Mouse (Mus musculus) kidney, embryonic 14.5 days (tissue): ENCODE measurements around the gene Mdk. TPM values are rescaled to one million over a fixed set of nuclear protein-coding genes. Genes with fewer than 3 reads are reported as not detected.

Experiments
- ATAC-seq: fragments of 200-750 bp; cut with Nextera tagmentation; 2 replicates; pipeline ENCODE4 v1.8.0; 2017; ENCODE audit warnings: moderate number of reproducible peaks, mild to moderate bottlenecking, moderate TSS enrichment, moderate library complexity; ENCODE audit not compliant: low FRiP score, low TSS enrichment
- H3K27ac ChIP-seq: fragments of 300-500 bp; sonication (generic); 2 replicates; pipeline ENCODE4 v1.5.1; 2014; ENCODE audit warnings: low read depth, mild to moderate bottlenecking, low read length, moderate library complexity, mixed read lengths
- H3K27me3 ChIP-seq: fragments of 300-500 bp; sonication (generic); 2 replicates; pipeline ENCODE4 v1.6.1; 2014; ENCODE audit warnings: mild to moderate bottlenecking, low read length; ENCODE audit not compliant: control insufficient read depth, insufficient read depth
- H3K36me3 ChIP-seq: fragments of 300-500 bp; sonication (generic); 2 replicates; pipeline ENCODE4 v1.6.1; 2014; ENCODE audit warnings: low read length, mixed read lengths; ENCODE audit not compliant: control insufficient read depth, insufficient read depth
- H3K4me1 ChIP-seq: fragments of 300-500 bp; sonication (generic); 2 replicates; pipeline ENCODE4 v1.6.1; 2014; ENCODE audit warnings: low read length, mixed read lengths; ENCODE audit not compliant: control insufficient read depth, insufficient read depth
- H3K4me2 ChIP-seq: fragments of 300-500 bp; sonication (generic); replicated peaks from 2 replicates; pipeline ENCODE4 v1.6.1; 2014; ENCODE audit warnings: low read depth, mild to moderate bottlenecking, low read length
- H3K4me3 ChIP-seq: fragments of 300-500 bp; sonication (generic); 2 replicates; pipeline ENCODE4 v1.5.1; 2014; ENCODE audit warnings: mild to moderate bottlenecking, low read length
- H3K9ac ChIP-seq: fragments of 300-500 bp; sonication (generic); 2 replicates; pipeline ENCODE4 v1.6.1; 2014; ENCODE audit warnings: low read depth, mild to moderate bottlenecking, low read length, moderate library complexity
- H3K9me3 ChIP-seq: fragments of 300-500 bp; sonication (generic); 2 replicates; pipeline ENCODE4 v1.6.1; 2016; ENCODE audit warnings: low read length; ENCODE audit not compliant: control insufficient read depth
- WGBS: fragments of 180-500 bp; shearing (Covaris S2); extraction: QIAGEN DNeasy Blood & Tissue Kit; methylation state at CpG from one replicate; pipeline ENCODE4 v1.1.7; 2014; 5-methylcytosine and 5-hydroxymethylcytosine counted together
- polyA plus RNA-seq: library from polyadenylated mRNA; unstranded; fragments of >200 nt; fragmentation: Nextera tagmentation; extraction: Ambion mirVana; gene quantifications from 2 replicates; pipeline ENCODE4 v1.2.1, GENCODE M21; 2014

The Mdk gene
- polyA plus RNA-seq, 1 experiment from 2014 or later, result 1,361 TPM

DNA sequence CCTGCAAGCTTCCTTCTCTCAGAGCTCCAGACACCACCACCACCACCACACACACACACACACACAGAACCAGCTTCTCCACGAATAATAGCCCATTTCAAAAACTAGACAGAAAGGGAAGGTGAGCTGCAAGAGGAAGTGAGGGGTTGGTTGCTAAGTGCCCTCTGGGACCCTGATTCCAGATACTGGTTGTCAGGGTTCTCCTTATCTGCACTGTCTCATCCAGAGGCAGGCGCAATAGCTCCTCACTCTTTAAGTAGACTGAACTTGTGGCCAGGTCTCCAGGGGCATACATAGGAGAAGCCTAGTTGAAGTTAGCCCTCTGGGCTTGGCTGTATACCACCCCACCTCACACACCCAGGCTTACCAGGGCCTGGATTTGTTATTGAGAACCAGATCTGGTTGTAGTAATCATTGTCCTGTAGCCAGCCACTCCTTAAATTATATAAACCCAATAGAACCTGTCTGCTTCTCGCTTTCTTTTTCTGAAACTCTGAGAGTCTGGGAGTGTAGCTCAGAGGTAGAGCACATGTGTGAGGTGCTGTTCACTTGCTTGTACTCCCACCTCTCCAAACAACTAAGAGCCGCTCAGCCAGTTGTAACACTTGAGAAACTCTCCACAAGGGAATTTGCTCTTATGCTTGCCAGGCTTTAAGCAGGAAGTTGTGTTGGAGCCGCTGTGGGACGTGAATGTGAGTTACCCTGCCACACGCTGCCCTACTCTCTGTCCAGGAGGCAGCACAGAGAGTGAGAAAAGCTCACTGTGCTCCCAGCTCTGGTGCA, 18.6 kb downstream of the Mdk start:
- no peak overlapping the region for H3K4me2 ChIP-seq
- no peak overlapping the region for H3K4me3 ChIP-seq
- no peaks in the 10 kb centered on the region for H3K9me3 ChIP-seq
- ATAC-seq, result no peak
- no peak overlapping the region for H3K9ac ChIP-seq
- H3K27ac ChIP-seq, result no peak overlapping the region
- no peaks in the 10 kb centered on the region for H3K27me3 ChIP-seq
- 89% methylated on average over 7 of the region's 7 CpGs for WGBS
- no peaks in the 10 kb centered on the region for H3K4me1 ChIP-seq
- peaks cover 73% of the 10 kb centered on the region for H3K36me3 ChIP-seq

DNA sequence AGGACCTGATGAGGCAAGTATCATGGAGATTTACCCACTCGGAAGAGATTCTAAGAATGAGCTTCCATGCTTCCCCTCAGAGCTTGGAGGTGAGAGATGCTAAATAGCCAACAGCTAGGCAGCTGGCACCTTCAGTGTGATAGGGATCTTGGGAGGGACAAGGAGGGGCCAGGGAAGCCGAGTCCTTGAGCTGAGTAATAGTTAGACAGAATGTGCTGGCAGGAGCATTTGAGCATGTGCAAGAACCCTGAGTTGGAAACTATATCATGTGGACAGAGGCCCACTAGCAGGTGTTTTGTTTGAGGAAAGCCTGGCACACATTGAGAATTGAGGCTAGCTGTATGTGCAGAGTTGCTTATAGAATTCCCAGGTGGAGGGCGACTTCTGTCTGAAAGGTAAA, 19.5 kb downstream of the Mdk start:
- Histone ChIP-seq H3K36me3 (peaks cover 65% of the 10 kb centered on the region), H3K4me3 (no peak overlapping the region), H3K4me1 (no peaks in the 10 kb centered on the region), H3K9me3 (no peaks in the 10 kb centered on the region), H3K27me3 (no peaks in the 10 kb centered on the region), H3K27ac (no peak overlapping the region), H3K4me2 (no peak overlapping the region), H3K9ac (no peak overlapping the region)
- ATAC-seq, result no peak
- WGBS, result 81% methylated on average over 3 of the region's 3 CpGs

DNA sequence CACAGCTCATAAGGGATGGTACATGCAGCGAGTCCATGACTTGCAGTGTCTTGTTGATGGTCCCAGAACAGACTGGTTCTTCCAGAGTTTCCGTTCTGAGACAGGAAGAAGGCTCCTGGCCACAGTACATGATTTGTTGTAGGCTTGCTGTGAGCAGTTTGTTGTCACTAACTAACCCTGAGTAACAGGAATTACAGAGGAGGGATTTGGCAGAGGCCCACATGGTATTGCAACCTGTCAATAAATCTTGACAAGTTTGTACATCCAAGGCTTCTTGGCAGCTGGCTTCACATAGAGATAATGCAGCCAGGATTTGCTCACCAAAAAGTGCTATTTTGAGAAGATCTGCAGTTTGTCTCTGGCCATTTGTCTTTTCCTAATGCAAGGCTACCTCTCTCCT, 26.0 kb downstream of the Mdk start:
- no peak overlapping the region for H3K27ac ChIP-seq
- 88% methylated on average over 2 of the region's 2 CpGs for WGBS
- H3K9me3 ChIP-seq, result no peaks in the 10 kb centered on the region
- H3K4me1 ChIP-seq, result no peaks in the 10 kb centered on the region
- peaks cover 34% of the 10 kb centered on the region for H3K36me3 ChIP-seq
- no peaks in the 10 kb centered on the region for H3K27me3 ChIP-seq
- no peak overlapping the region for H3K4me2 ChIP-seq
- no peak overlapping the region for H3K9ac ChIP-seq
- no peak for ATAC-seq
- H3K4me3 ChIP-seq, result no peak overlapping the region

GRCm38 (mm10) chr2:91904618-91905307, 27.3 kb downstream of the Mdk start:
- no peak for ATAC-seq
- Histone ChIP-seq H3K4me1 (no peaks in the 10 kb centered on the region), H3K9ac (no peak overlapping the region), H3K9me3 (no peaks in the 10 kb centered on the region), H3K36me3 (peaks cover 28% of the 10 kb centered on the region; the same call in 1 of the 2 replicates), H3K4me3 (no peak overlapping the region), H3K27ac (no peak overlapping the region), H3K27me3 (no peaks in the 10 kb centered on the region), H3K4me2 (no peak overlapping the region)
- 81% methylated on average over 5 of the region's 5 CpGs for WGBS

- Histone ChIP-seq H3K4me3 (no peak overlapping the region), H3K9ac (no peak overlapping the region), H3K27ac (no peak overlapping the region), H3K36me3 (peaks cover 19% of the 10 kb centered on the region; the same call in 1 of the 2 replicates), H3K9me3 (no peaks in the 10 kb centered on the region), H3K4me1 (no peaks in the 10 kb centered on the region), H3K4me2 (no peak overlapping the region), H3K27me3 (no peaks in the 10 kb centered on the region)
- ATAC-seq, result no peak
- WGBS, result 89% methylated on average over 3 of the region's 3 CpGs
These were observed 28.7 kb downstream of the Mdk start for GRCm38 (mm10) chr2:91903171-91903925.

GRCm38 (mm10) chr2:91902336-91902735, 29.8 kb downstream of the Mdk start:
- Histone ChIP-seq H3K4me2 (no peak overlapping the region), H3K27ac (no peak overlapping the region), H3K36me3 (peaks cover 24% of the 10 kb centered on the region; the same call in 1 of the 2 replicates), H3K9me3 (no peaks in the 10 kb centered on the region), H3K9ac (no peak overlapping the region), H3K4me1 (no peaks in the 10 kb centered on the region), H3K27me3 (no peaks in the 10 kb centered on the region), H3K4me3 (no peak overlapping the region)
- ATAC-seq, result no peak
- WGBS, result 37% methylated on average over 5 of the region's 5 CpGs

DNA sequence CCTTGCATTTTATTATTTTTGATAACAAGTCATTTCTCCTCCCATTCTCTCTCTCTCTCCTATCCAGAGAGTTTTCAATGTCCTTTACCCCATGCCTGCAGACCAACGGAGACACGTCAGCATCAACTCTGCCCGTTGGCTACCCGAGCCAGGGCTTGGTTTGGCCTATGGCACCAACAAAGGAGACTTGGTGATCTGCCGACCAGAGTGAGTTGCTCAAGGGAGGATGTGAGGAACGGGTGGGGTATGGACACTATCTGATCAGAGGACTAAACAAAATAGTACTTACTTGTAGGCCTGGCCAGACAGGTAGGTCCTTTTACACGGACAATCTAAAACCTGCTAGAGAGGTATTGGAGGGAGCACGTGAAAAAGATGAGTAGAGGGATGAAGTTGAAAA, 31.7 kb downstream of the Mdk start:
- WGBS, result 95% methylated on average over 8 of the region's 8 CpGs
- Histone ChIP-seq H3K4me1 (no peaks in the 10 kb centered on the region), H3K27me3 (no peaks in the 10 kb centered on the region), H3K9ac (no peak overlapping the region), H3K36me3 (peaks cover 22% of the 10 kb centered on the region; the same call in 1 of the 2 replicates), H3K4me3 (no peak overlapping the region), H3K27ac (no peak overlapping the region), H3K9me3 (no peaks in the 10 kb centered on the region), H3K4me2 (no peak overlapping the region)
- ATAC-seq, result no peak

- Histone ChIP-seq H3K4me1 (no peaks in the 10 kb centered on the region), H3K4me2 (no peak overlapping the region), H3K9ac (no peak overlapping the region), H3K9me3 (no peaks in the 10 kb centered on the region), H3K27ac (no peak overlapping the region), H3K4me3 (no peak overlapping the region), H3K27me3 (no peaks in the 10 kb centered on the region), H3K36me3 (peaks cover 17% of the 10 kb centered on the region; the same call in 1 of the 2 replicates)
- 92% methylated on average over 3 of the region's 3 CpGs for WGBS
- no peak for ATAC-seq
These were observed 33.0 kb downstream of the Mdk start for GRCm38 (mm10) chr2:91899141-91899540.

DNA sequence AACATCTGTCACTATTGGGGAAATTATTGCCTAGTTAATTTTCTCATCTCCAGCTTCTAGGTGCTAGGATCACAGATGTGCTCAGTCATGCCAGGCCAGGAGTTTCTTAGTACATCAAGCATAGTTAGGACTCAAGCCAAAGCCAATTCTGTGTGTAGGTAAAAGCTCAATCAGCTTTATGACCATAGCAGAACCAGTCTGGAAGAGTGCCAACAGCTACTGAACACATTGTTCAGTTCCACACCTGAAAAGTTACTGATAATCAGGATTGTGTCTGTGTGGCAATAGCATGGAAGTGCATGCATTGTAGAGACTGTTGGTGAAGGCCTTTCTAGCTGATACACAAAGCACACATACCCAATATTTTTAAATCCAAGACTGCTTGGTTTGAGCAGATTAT, 34.1 kb downstream of the Mdk start:
- no peak overlapping the region for H3K4me2 ChIP-seq
- H3K27ac ChIP-seq, result no peak overlapping the region
- ATAC-seq, result no peak
- H3K36me3 ChIP-seq, result peaks cover 17% of the 10 kb centered on the region; the same call in 1 of the 2 replicates
- no peaks in the 10 kb centered on the region for H3K27me3 ChIP-seq
- H3K4me1 ChIP-seq, result no peaks in the 10 kb centered on the region
- H3K9me3 ChIP-seq, result no peaks in the 10 kb centered on the region
- H3K9ac ChIP-seq, result no peak overlapping the region
- H3K4me3 ChIP-seq, result no peak overlapping the region
